Mouse (Mus musculus) hematopoietic stem cell, adult 5-6 weeks (primary cell): Measurements from ENCODE around the gene Higd1a. TPM values are rescaled to one million over a fixed set of nuclear protein-coding genes. Genes with fewer than 3 reads are reported as not detected.

Source experiments
- ATAC-seq, 2 experiments: fragments of 125-278 bp in 1 of 2; replicated peaks in 1 of 2; 2 replicates each; pipeline ENCODE4 v1.8.0; 2016 to 2017; ENCODE audit warnings: inconsistent platforms in 2 of 2, mild to moderate bottlenecking in 2 of 2, moderate number of reproducible peaks in 2 of 2, low read depth in 1 of 2, moderate TSS enrichment in 1 of 2; ENCODE audit not compliant: low FRiP score in 2 of 2, poor library complexity in 2 of 2, severe bottlenecking in 2 of 2, insufficient read depth in 1 of 2, low TSS enrichment in 1 of 2
- total RNA-seq: library from RNA; stranded (forward); fragments of 172-1452, 232-1000 nt; gene quantifications from 2 replicates; pipeline ENCODE4 v1.2.3, GENCODE M21; 2017

Gene Higd1a
- total RNA-seq: 15.9 and 26.9 TPM in 2 replicates

- peak; percentile 55 to 63 for ATAC-seq
Measured at GRCm38 (mm10) chr9:121858153-121858488, at the start of gene Higd1a. TSS of gene Higd1a (minus strand) at chr9:121858362.

- no peak for ATAC-seq
Measured at GRCm38 (mm10) chr9:121907356-121908070, 49.4 kb upstream of the Higd1a start.

- no peak for ATAC-seq
Measured at GRCm38 (mm10) chr9:121906456-121906855, 48.3 kb upstream of the Higd1a start.

- ATAC-seq: no peak
Measured at GRCm38 (mm10) chr9:121905556-121906185, 47.5 kb upstream of the Higd1a start.

- ATAC-seq: no peak
Measured at GRCm38 (mm10) chr9:121904946-121905345, 46.8 kb upstream of the Higd1a start.

- no peak for ATAC-seq
Measured at GRCm38 (mm10) chr9:121904319-121904718, 46.2 kb upstream of the Higd1a start.

- ATAC-seq: no peak
Measured at GRCm38 (mm10) chr9:121903476-121904305, 45.5 kb upstream of the Higd1a start.

GRCm38 (mm10) chr9:121901710-121902700 lies 43.8 kb upstream of the Higd1a start:
- ATAC-seq: no peak

GRCm38 (mm10) chr9:121900282-121900855 lies 42.2 kb upstream of the Higd1a start:
- ATAC-seq: no peak

GRCm38 (mm10) chr9:121899306-121899705 lies 41.1 kb upstream of the Higd1a start:
- no peak for ATAC-seq

- ATAC-seq: no peak
Measured at GRCm38 (mm10) chr9:121898245-121898644, 40.1 kb upstream of the Higd1a start, which contains the start of gene Ackr2. TSS of gene Ackr2 (plus strand) at chr9:121898355.

- no peak for ATAC-seq
Measured at GRCm38 (mm10) chr9:121896820-121897219, 38.7 kb upstream of the Higd1a start.

GRCm38 (mm10) chr9:121895392-121895993 lies 37.3 kb upstream of the Higd1a start:
- no peak for ATAC-seq

- ATAC-seq: no peak
Measured at GRCm38 (mm10) chr9:121894447-121894846, 36.3 kb upstream of the Higd1a start.

- ATAC-seq: no peak
Measured at GRCm38 (mm10) chr9:121892057-121892687, 34.0 kb upstream of the Higd1a start.

GRCm38 (mm10) chr9:121891301-121891700 lies 33.1 kb upstream of the Higd1a start:
- ATAC-seq: no peak
